ENCODE assay signal across 8 mouse cellular contexts in the genomic region with DNA sequence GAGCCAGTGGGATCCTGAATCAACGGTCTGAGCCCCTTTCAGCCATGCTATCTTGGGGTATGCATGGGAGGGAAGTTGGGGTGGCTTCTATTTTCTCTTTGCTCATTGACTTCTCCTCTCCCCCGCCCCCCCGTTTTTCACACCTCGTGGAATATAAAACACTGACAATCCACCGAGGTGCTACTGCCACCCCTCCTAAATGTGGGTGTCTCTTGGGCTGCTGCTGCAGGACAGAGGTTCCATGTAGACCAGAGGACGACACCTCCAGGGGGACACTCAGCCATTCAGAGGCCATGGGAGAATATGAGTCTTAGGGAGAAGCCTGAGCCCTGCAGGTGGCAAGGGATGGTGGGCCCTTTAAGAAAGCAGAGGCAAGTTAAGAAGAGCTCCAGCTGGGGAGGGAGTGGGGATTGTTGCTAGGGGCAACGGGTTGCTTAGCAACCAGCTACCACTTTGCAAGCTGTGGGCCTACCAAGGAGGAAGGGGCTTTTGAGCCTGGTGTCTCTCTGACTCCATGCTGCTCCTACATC. TPM values are rescaled to one million over a fixed set of nuclear protein-coding genes. Genes with fewer than 3 reads are reported as not detected.
A peak's percentile ranks its signal among the peaks of the same experiment; 100 is the strongest.
DNase-seq lines count a peak whose midpoint lies in the region; ATAC-seq and TF ChIP-seq lines count a peak whose summit lies in the region.

No protein-coding gene starts in this region.

- no peak for ATAC-seq in intestine, postnatal 0 days

- WGBS in intestine, postnatal 0 days: 47% methylated on average over 7 of the region's 7 CpGs

- H3K9ac ChIP-seq in intestine, postnatal 0 days (ENCODE audit: low read depth, low read length): no peak overlapping the region

- H3K4me1 ChIP-seq in intestine, postnatal 0 days (replicated peaks; ENCODE audit: control insufficient read depth, insufficient read depth, low read length): peaks cover 3% of the 10 kb centered on the region; the same call in 1 of the 2 replicates

- H3K4me3 ChIP-seq in intestine, postnatal 0 days (ENCODE audit: low read depth, low read length): no peak overlapping the region

- H3K36me3 ChIP-seq in intestine, postnatal 0 days (ENCODE audit: control insufficient read depth, insufficient read depth): no peaks in the 10 kb centered on the region

- no peak for TF ChIP-seq CTCF in intestine, postnatal 0 days (IDR thresholded peaks at IDR 0.05; ENCODE audit: low read depth)

- H3K27ac ChIP-seq in intestine, postnatal 0 days (ENCODE audit: low read depth, low read length): no peak overlapping the region

- no peak overlapping the region for H3K4me2 ChIP-seq in intestine, postnatal 0 days (replicated peaks; ENCODE audit: low read depth)

- H3K27me3 ChIP-seq in intestine, postnatal 0 days (replicated peaks; ENCODE audit: control insufficient read depth, insufficient read depth, low read length): 0 out of 2 replicates have a peak, but pooled peaks cover under 1% of the 10 kb centered on the region

- peak; percentile 58 to 70 for DNase-seq in cerebellum, postnatal 10 days
- DNase-seq in cerebellum, adult 9-10 months: no peak
- DNase-seq in frontal cortex, postnatal 14 days (ENCODE audit: low spot score in 2 of 2): peak; percentile 77 to 81
- peak; percentile 79 to 80 for DNase-seq in left cerebral cortex, postnatal 36 days (ENCODE audit: low spot score in 2 of 2)
- DNase-seq in right cerebral cortex, adult 2 months (ENCODE audit: low spot score in 2 of 2): peak; percentile 78 to 88
- no peak for DNase-seq in adrenal gland, adult 2 months
- no peak for DNase-seq in cerebellum, adult 18-20 months

- intact Hi-C loops in left cerebral cortex, postnatal 36 days (cut with DNase I): loop anchor here (5.0 kb wide), 1 partner anchor 48 kb away; the partner anchor contains the start of gene Unc13a

- H3K9me3 ChIP-seq in intestine, postnatal 0 days (ENCODE audit: control insufficient read depth): no peaks in the 10 kb centered on the region

RNA-seq across cellular contexts. Expression of gene Fcho1, which starts 5.5 kb away (rescaled TPM):
- total RNA-seq in left cerebral cortex, postnatal 36 days (2021): 100 to 1,000 TPM; 156 to 193 TPM
- total RNA-seq in adrenal gland, adult 2 months (2021): 1 to 10 TPM; 1.8 to 2.7 TPM
- 8.2 and 10.6 TPM in 2 replicates for polyA plus RNA-seq in adrenal gland, adult 2 months (2012; rRNA removed)
- 2.2 and 2.5 TPM in 2 replicates for polyA plus RNA-seq in intestine, postnatal 0 days (2015; fragmentation: Nextera tagmentation; extraction: Ambion mirVana)

RNA-seq across cellular contexts. Expression of gene B3gnt3, which starts 18.4 kb away (rescaled TPM):
- under 1 TPM; 0.52 to 0.75 TPM for total RNA-seq in left cerebral cortex, postnatal 36 days (2021)
- 1 to 10 TPM; 4.4 to 5.7 TPM for total RNA-seq in adrenal gland, adult 2 months (2021)
- 14.4 and 17.5 TPM in 2 replicates for polyA plus RNA-seq in adrenal gland, adult 2 months (2012; rRNA removed)
- polyA plus RNA-seq in intestine, postnatal 0 days (2015; fragmentation: Nextera tagmentation; extraction: Ambion mirVana): 30.5 and 33.5 TPM in 2 replicates

RNA-seq across cellular contexts. Expression of gene Insl3, which starts 31.0 kb away (rescaled TPM):
- total RNA-seq in left cerebral cortex, postnatal 36 days (2021): 1 to 10 TPM in 1 of 2 experiments, under 1 TPM in 1; 0.59 to 1.9 TPM
- 1 to 10 TPM; 7.1 to 7.5 TPM for total RNA-seq in adrenal gland, adult 2 months (2021)
- 39.2 and 39.3 TPM in 2 replicates for polyA plus RNA-seq in adrenal gland, adult 2 months (2012; rRNA removed)
- polyA plus RNA-seq in intestine, postnatal 0 days (2015; fragmentation: Nextera tagmentation; extraction: Ambion mirVana): 2.5 and 3.0 TPM in 2 replicates

RNA-seq across cellular contexts. Expression of gene Jak3, which starts 43.9 kb away (rescaled TPM):
- total RNA-seq in left cerebral cortex, postnatal 36 days (2021): 1 to 10 TPM; 4.0 to 5.5 TPM
- 10 to 100 TPM in 1 of 2 experiments, 1 to 10 TPM in 1; 9.4 to 19.0 TPM for total RNA-seq in adrenal gland, adult 2 months (2021)
- 32.3 and 44.2 TPM in 2 replicates for polyA plus RNA-seq in adrenal gland, adult 2 months (2012; rRNA removed)
- polyA plus RNA-seq in intestine, postnatal 0 days (2015; fragmentation: Nextera tagmentation; extraction: Ambion mirVana): 5.7 and 6.8 TPM in 2 replicates

RNA-seq across cellular contexts. Expression of gene Unc13a, which starts 48.4 kb away (rescaled TPM):
- 100 to 1,000 TPM; 278 to 328 TPM for total RNA-seq in left cerebral cortex, postnatal 36 days (2021)
- total RNA-seq in adrenal gland, adult 2 months (2021): 10 to 100 TPM in 1 of 2 experiments, 1 to 10 TPM in 1; 6.0 to 10.5 TPM
- 4.4 and 6.3 TPM in 2 replicates for polyA plus RNA-seq in adrenal gland, adult 2 months (2012; rRNA removed)
- 0.60 and 0.72 TPM in 2 replicates for polyA plus RNA-seq in intestine, postnatal 0 days (2015; fragmentation: Nextera tagmentation; extraction: Ambion mirVana)

Comparison
In these comparisons a context has a peak if more than half of its experiments do, and no peak if none do; other contexts are left out.
1. DNase-seq: peak in cerebellum, postnatal 10 days (2 of 2), frontal cortex, postnatal 14 days (2 of 2), left cerebral cortex, postnatal 36 days (2 of 2) and right cerebral cortex, adult 2 months (2 of 2); none in cerebellum, adult 9-10 months (single experiment), adrenal gland, adult 2 months (single experiment) and cerebellum, adult 18-20 months (0 of 2).
2. RNA of gene Fcho1, which starts 5.5 kb away (total RNA-seq): 156 to 193 TPM in left cerebral cortex, postnatal 36 days; 1.8 to 2.7 TPM in adrenal gland, adult 2 months; every median in the first group is over 10 times any median in the second.